Mouse (Mus musculus): ENCODE measurements around the gene Mrps6. TPM values are rescaled to one million over a fixed set of nuclear protein-coding genes. Genes with fewer than 3 reads are reported as not detected.

Gene Mrps6
- polyA plus RNA-seq (2012; rRNA removed) = 20.4 and 22.4 TPM in 2 replicates

DNA sequence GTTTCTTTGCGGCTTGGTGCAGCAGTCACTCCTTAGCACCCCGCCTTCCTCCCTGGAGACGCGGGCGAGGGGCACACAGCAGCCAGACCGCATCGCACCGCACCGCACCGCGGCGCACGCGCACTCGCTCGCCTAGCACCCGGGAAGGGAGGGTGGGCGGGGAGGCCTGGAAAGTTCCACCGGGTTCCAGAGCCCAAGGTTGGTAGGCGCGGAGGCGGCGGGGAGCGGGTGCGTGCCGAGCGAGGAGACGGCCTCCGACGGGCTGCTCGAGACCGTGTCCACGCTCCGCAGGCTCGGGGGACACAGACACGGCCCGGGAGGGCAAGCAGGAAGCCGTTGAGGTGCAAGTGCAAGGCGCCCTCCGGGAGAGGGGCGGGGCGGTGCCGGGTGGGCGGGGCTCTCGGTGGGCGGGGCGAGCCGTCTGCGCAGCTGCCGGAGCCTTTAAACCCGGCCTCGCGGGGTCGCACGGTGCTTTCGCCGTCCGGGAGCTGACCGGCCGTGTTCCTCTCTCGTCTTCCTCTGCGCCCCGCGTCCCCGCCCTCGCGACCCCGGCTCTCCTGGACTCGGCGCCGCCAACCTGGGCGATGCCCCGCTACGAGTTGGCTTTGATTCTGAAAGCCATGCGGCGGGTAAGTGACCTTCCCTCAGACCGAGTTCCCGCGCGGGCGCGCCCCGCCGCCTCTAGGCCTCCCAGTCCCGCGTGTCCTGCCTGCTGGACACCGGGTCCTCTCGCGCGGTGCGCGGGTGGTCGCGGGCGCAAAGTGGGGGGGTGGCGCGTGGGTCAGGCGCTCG lies at the start of gene Mrps6, which contains the start of the genes Gm49711 and Slc5a3:
Mrps6 (plus strand) TSS at position 419 of the 792 bp plus-strand sequence.
Gm49711 (plus strand) TSS at position 465 of the 792 bp plus-strand sequence.
Slc5a3 (plus strand) TSS at position 471 of the 792 bp plus-strand sequence.
- under 1% methylated on average over 97 of the region's 99 CpGs for WGBS
- no peak for DNase-seq (ENCODE audit: low read depth, low spot score)

- 92% methylated on average over 2 of the region's 2 CpGs for WGBS
- no peak for DNase-seq (ENCODE audit: low read depth, low spot score)
Measured at GRCm38 (mm10) chr16:92009586-92009985, 48.5 kb upstream of the Mrps6 start.

DNA sequence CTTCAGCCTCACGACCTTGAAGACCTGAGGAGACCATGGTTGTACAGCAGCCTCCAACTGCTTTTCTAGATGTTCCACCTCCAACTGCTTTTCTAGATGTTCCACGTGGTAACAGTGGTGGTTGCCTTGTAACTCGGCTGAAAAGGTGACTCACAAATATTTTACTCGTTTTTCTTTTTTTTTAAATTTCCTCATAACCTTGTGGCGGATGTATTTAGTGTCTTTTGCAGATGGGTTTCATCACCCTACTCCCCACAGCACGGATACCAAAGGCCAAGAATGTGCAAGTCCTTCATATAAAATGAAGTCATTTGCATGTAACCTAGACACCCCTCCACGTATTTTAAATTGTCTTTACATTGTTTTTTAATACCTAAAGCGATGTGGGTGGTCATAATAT lies 41.3 kb upstream of the Mrps6 start:
- 74% methylated on average over 8 of the region's 8 CpGs for WGBS
- DNase-seq (ENCODE audit: low read depth, low spot score) = no peak

- 25% methylated on average over 26 of the region's 26 CpGs for WGBS
- DNase-seq (ENCODE audit: low read depth, low spot score) = no peak
Measured at GRCm38 (mm10) chr16:92019141-92020118, 38.6 kb upstream of the Mrps6 start.

DNA sequence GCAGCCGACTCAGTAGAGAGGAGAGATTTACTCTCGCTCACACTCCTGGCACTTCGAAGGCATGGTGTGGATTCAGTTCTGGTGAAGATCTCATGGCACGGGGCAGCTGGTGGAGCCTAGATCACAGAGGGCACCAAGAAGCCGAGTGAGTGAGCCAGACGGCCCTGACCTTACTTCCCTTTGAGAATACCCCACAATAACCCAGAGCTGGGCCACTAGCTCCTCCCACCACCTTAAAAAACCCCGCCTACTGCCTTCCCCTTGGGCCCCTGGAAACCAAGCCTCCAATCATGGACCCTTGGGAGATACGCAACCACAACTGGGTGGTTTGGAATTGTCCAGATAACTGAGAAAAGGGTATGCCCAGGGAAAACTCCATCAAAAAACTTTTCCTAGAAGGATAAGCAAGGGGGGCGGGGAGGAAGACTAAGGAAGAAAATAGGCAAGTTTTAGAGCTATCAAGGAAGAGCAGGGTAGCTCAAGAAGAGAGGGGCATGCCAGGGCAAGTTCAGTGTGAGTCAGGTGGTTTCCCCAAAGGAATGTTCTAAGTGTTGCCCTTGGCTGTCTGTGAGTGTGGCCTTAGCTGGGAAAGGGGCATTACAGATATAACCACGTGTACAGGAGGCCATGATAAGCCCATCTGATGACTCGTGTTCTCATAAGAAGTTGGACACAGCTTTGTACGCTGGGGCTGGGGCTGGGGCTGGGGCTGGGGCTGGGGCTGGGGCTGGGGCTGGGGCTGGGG lies 36.2 kb upstream of the Mrps6 start:
- no peak for DNase-seq (ENCODE audit: low read depth, low spot score)
- 82% methylated on average over 12 of the region's 12 CpGs for WGBS

DNA sequence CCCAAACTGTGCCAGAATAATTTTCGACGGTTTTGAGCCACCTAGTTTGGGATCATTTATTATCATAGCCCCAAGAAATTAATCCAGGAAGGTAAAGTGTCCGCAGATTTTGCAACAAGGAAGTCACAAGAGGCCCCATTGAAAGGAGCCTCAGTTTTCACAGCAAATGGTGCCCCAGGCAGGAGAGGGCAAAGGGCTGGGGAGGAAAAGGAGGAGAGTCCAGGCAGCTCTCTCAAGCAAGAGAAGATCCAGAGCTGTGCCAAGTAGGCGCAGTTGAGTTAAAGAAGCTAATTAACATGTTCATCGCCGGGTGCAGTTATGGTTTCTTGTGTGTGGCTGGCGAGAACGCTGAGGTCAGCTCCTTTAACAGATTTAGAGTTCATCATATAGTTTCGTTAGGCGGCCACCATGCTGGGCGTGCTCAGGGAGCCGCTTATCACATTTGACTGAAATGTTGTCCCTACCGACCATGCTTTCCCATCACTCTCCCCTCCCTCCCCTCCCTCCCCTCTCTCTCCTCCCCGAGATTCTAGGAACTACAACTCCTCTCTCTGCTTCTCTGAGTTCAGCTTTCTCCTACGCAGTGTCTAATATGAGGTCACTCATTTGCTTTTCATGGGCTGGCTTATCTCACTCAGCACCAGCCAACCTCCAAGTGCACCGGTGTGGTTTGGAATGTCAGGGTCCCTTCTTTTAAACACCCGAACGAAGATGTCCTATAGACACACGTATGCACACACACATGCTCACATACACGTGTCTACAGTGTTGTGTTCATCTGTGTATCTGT lies 35.4 kb upstream of the Mrps6 start:
- DNase-seq (ENCODE audit: low read depth, low spot score) = no peak
- 64% methylated on average over 20 of the region's 20 CpGs for WGBS

DNA sequence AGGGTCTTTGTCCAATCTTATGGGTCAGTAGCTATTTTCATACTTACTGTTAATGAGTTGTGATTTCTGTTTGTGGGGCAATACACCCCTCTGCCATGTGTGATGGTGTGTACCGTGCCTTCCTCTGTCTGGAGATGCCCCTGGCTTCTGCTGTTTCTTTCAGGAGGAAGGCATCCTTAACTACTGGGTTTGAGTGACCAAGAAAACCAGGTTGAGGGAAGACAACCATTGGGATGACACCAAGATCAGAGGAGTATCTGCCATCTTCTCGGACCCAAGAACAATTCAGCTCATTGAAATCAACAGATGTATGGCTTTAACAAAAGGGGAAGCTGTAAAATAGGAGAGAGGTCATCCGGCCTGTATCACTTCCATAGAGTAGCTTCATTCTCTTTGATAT lies 24.8 kb upstream of the Mrps6 start:
- 92% methylated on average over 3 of the region's 3 CpGs for WGBS
- DNase-seq (ENCODE audit: low read depth, low spot score) = no peak

DNA sequence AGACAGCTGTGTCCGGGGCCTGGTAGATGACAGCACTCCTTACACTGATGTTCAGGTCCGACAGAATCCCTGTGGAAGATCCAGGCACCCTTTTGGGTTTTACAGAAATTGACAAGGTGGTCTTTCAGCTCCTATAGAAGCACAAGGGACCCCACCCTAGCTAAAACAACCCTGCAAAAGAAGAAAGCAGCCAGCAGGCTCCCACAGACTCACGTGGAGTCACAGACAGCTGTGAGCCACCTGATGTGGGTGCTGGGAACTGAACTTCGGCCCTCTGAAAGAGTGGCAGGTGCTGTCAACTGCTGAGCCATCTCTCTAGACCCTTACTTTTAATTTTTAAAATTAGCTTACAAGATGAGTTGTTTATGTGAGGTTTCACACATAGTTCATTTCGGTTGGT lies 23.4 kb upstream of the Mrps6 start:
- DNase-seq (ENCODE audit: low read depth, low spot score) = no peak
- 85% methylated on average over 5 of the region's 5 CpGs for WGBS

GRCm38 (mm10) chr16:92036701-92037100 lies 21.4 kb upstream of the Mrps6 start:
- 29% methylated on average over 8 of the region's 8 CpGs for WGBS
- DNase-seq (ENCODE audit: low read depth, low spot score) = peak; percentile 75

- no peak for DNase-seq (ENCODE audit: low read depth, low spot score)
- 84% methylated on average over 21 of the region's 21 CpGs for WGBS
Measured at GRCm38 (mm10) chr16:92037891-92038607, 20.0 kb upstream of the Mrps6 start.

GRCm38 (mm10) chr16:92039421-92039820 lies 18.6 kb upstream of the Mrps6 start:
- DNase-seq (ENCODE audit: low read depth, low spot score) = peak; percentile 83
- 48% methylated on average over 7 of the region's 7 CpGs for WGBS

DNA sequence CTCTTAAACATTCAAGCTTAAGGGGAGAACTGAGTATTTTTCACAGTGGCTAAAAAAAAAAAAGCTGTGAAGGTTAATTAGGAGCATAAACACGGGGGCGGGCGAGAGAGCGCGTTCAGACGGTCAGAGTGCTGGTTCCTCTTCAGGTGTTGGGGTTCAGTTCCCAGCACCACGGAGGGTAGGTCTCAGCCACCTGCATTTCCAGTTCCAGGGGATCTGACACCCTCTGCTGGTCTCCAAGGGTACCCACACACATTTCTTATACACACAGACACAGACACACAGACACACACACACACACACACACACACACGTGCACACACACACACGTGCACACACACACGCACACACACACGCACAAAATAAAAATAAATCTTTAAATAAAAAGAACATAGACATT lies 18.1 kb upstream of the Mrps6 start:
- DNase-seq (ENCODE audit: low read depth, low spot score) = no peak
- WGBS = 96% methylated on average over 11 of the region's 11 CpGs

DNA sequence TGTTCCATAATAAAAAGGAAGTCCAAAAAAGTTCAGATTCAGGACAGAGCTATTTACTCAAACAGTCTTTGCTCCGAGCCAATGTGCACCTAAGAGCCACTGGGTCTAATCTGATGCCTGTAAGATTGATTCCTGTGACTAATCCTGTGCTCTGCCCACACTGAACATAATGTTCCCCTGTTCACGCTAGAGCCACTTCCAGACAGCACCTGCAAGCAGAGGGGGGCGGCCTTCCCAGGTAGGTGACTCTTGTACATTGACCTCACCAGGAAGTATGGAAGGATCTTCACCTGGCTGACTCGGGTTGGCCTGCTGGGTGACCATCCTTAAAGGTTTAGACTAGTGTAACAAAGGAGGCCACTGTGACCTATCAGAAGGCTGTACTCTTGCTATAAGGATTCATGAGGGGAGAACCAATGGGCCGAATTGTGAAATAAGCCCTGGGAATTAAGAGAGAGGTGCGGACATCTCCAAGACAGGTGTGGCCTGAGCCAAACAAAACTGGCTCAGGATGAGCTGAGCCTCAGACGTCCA lies 6.2 kb upstream of the Mrps6 start:
- 62% methylated on average over 7 of the region's 7 CpGs for WGBS
- no peak for DNase-seq (ENCODE audit: low read depth, low spot score)

DNA sequence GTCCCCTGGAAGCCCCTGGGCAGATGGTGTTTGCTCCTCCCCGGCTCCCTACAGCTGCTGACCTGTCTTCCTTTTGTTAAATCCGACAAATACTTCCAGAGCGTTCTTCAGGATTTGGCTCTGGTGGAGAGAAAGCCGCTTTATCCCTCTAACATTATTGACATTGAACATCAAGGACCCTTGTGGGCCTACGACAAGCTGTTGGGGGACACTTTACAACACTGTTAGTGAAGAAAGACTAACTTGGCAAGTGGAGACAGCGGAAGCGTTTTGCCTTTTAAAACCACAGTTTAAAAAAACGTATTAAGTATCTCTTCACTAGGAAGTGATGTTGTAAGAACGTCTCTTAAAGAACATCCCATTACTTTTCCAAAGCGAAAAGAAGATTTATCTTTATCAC lies 5.5 kb upstream of the Mrps6 start:
- 83% methylated on average over 10 of the region's 10 CpGs for WGBS
- DNase-seq (ENCODE audit: low read depth, low spot score) = no peak

DNA sequence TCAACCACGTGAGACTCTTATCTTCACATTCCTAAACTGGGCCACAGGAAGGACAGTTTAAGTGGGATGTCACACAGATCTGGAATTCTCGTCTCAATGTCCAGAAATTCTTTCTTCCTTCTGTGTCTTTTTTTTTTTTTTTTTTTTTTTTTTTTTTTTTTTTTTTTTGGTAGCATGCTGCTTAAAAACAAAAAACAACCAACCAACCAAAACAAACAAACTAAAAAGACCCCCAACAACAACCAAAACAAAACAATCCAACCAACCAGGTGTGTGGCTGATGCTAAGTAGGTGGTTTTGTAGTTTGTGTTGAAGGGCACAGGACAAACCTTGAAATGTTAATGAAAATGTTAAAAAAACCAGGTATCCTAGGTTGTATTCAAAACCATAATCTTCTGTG lies 1.4 kb upstream of the Mrps6 start:
- no peak for DNase-seq (ENCODE audit: low read depth, low spot score)
- 73% methylated on average over 2 of the region's 2 CpGs for WGBS

DNA sequence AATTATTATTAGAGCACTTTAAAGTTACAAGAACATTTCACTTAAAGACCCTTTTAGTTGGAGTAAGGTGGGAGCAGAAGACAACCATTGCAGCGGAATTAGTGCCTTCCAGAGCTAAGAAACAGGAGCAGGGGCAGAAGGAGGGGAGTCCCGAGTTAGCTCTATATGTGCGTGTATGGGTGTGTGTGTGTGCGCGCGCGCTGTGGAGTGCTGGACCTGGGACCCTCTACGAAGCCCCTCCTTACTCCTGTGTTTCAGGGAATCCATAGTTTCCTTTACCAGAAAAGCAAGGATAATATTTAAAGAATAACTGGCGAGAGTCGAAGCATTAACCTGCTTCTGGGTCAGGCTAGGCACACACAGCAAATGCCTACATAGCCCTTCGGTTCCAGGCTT lies 616 bp upstream of the Mrps6 start:
- DNase-seq (ENCODE audit: low read depth, low spot score) = no peak
- WGBS = 3% methylated on average over 11 of the region's 11 CpGs

DNA sequence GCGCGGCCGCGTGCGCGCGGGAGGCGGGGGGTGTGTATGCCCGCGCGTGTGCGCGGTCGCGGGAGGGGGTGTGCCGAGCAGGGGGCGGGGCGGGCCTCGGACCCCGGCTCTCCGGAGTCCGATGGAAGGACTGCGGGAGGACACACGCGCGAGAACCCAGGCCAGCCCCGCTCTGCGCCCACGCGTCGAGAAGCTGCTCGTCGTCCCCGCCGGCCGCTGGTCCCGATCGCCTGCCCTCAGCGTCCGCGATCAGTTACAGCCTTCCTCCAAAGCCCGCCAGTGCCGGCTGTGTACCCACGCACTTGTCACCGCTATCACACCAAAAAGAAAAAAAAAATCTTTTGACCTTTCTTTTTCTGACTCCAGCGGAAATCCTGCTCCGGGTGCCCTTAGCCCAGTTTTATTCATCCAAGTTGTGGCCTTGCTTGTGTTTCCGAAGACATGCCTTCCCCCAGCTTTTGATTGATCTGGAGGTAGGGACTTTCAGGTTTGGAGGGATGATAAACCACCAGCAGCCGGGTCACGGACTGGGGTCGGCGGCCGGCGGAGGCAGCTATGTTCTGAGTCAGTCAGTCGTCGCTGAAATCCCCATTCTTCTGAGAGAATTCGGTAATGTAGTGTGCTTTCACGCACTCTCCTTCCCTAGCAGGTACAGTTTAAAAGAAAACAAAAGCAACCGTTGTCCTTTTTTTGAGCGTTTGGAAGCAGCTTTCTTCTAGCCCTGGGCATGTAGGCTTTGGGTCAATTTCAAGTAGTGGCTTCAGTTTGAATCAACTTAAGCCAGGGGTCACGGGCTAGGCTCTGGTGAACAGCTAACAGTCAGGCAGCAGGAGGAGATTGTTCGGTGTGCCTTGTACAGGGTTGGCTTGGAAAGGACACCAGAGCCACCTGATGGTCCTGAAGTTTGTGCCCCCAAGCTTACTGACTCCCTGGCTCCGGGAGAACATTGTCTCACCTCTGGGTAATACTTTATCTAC lies 862 bp downstream of the Mrps6 start:
- DNase-seq (ENCODE audit: low read depth, low spot score) = no peak
- 4% methylated on average over 48 of the region's 63 CpGs for WGBS
